Comparison of ENCODE assay signal across 7 mouse cellular contexts in the genomic region with DNA sequence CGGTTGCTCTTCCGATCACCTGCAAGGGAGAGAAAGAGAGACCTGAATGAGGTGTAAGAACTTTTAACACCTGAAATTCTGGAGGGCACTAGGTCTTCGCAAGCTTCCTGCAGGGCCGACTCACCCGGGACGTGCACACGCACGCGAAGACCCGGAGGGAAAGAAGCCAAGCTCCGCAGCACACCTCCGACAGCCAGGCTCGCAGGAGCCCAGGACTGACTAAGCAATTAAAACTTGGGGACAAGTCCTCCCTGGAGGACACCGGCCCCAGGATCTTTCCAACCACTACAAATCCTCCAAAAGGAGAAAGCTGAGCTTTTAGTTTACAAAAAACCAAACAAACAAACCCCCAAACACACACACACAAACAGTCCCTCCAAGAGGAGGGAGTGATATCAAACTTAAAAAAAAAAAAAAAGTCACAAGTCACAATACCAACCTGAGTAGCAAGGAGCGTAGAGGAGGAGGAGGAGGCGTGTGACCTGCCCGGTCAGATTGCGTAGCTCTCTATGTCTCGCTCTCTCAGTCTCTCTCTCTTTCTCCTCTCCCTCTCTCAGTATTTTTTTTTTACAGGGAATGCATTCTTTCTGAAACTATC. TPM values are rescaled to one million over a fixed set of nuclear protein-coding genes. Genes with fewer than 3 reads are reported as not detected.
DNase-seq lines count a peak whose midpoint lies in the region; ATAC-seq and TF ChIP-seq lines count a peak whose summit lies in the region.

No protein-coding gene starts in this region.

- whole genome bisulfite sequencing in forebrain, embryonic 10.5 days = under 1% methylated on average over 19 of the region's 19 CpGs
- WGBS in liver, embryonic 12.5 days (ENCODE audit: insufficient replicate concordance) = 3% methylated on average over 19 of the region's 19 CpGs
- 0% methylated on average over 19 of the region's 19 CpGs for WGBS in thymus, adult 2 months

- no peaks in the 10 kb centered on the region for H3K36me3 ChIP-seq in megakaryocyte, embryonic 14.5 days (replicated peaks; ENCODE audit: low read length)
- H3K36me3 ChIP-seq in forebrain, embryonic 10.5 days (replicated peaks) = no peaks in the 10 kb centered on the region
- H3K36me3 ChIP-seq in liver, embryonic 12.5 days = no peaks in the 10 kb centered on the region
- peaks cover 16% of the 10 kb centered on the region for H3K36me3 ChIP-seq in thymus, adult 2 months (ENCODE audit: control insufficient read depth, insufficient read depth, low read length)

- no peak for TF ChIP-seq CTCF in thymus, adult 2 months (IDR thresholded peaks at IDR 0.05; ENCODE audit: borderline replicate concordance, control insufficient read depth, extremely low read depth, insufficient read depth, low read length, poor library complexity)

- H3K27me3 ChIP-seq in megakaryocyte, embryonic 14.5 days (replicated peaks) = peaks cover 96% of the 10 kb centered on the region
- peaks cover 99% of the 10 kb centered on the region for H3K27me3 ChIP-seq in forebrain, embryonic 10.5 days (ENCODE audit: poor library complexity, severe bottlenecking)
- H3K27me3 ChIP-seq in liver, embryonic 12.5 days (replicated peaks) = peaks cover 100% of the 10 kb centered on the region
- H3K27me3 ChIP-seq in thymus, adult 2 months (ENCODE audit: control insufficient read depth, insufficient read depth, low read length) = peaks cover 21% of the 10 kb centered on the region

- no peak; the same call in 1 of the 2 replicates for TF ChIP-seq POLR2A in thymus, adult 2 months (IDR thresholded peaks at IDR 0.05; ENCODE audit: control insufficient read depth, extremely low read depth, insufficient read depth, low read length, poor library complexity)

- peaks cover 62% of the 10 kb centered on the region for H3K4me1 ChIP-seq in megakaryocyte, embryonic 14.5 days
- H3K4me1 ChIP-seq in forebrain, embryonic 10.5 days = peaks cover 79% of the 10 kb centered on the region
- peaks cover 31% of the 10 kb centered on the region; the same call in 1 of the 2 replicates for H3K4me1 ChIP-seq in liver, embryonic 12.5 days
- H3K4me1 ChIP-seq in thymus, adult 2 months (replicated peaks; ENCODE audit: control insufficient read depth, insufficient read depth, low read length) = peaks cover 42% of the 10 kb centered on the region

- peak overlapping the region; percentile 85 for H3K4me2 ChIP-seq in liver, embryonic 12.5 days

- peak overlapping the region; percentile 92 for H3K4me3 ChIP-seq in megakaryocyte, embryonic 14.5 days (replicated peaks)
- peak overlapping the region; percentile 58 for H3K4me3 ChIP-seq in forebrain, embryonic 10.5 days
- peak overlapping the region; percentile 57 for H3K4me3 ChIP-seq in liver, embryonic 12.5 days
- peak overlapping the region; percentile 99 for H3K4me3 ChIP-seq in thymus, adult 2 months (ENCODE audit: control insufficient read depth, insufficient read depth, low read length)

- H3K9ac ChIP-seq in liver, embryonic 12.5 days = no peak overlapping the region

- ATAC-seq in megakaryocyte, adult 5-6 weeks (ENCODE audit: poor library complexity, severe bottlenecking) = no peak
- no peak for ATAC-seq in liver, embryonic 12.5 days

- H3K27ac ChIP-seq in forebrain, embryonic 10.5 days = no peak overlapping the region
- no peak overlapping the region for H3K27ac ChIP-seq in liver, embryonic 12.5 days
- H3K27ac ChIP-seq in thymus, adult 2 months (ENCODE audit: control insufficient read depth, insufficient read depth, low read length) = peak overlapping the region; percentile 74

- H3K9me3 ChIP-seq in megakaryocyte, embryonic 14.5 days = peaks cover 3% of the 10 kb centered on the region; the same call in 1 of the 2 replicates
- H3K9me3 ChIP-seq in forebrain, embryonic 10.5 days = no peaks in the 10 kb centered on the region
- H3K9me3 ChIP-seq in liver, embryonic 12.5 days (replicated peaks) = no peaks in the 10 kb centered on the region

- DNase-seq in forebrain, embryonic 10.5 days (ENCODE audit: extremely low spot score, low spot score) = peak; percentile 48
- DNase-seq in thymus, adult 2 months = peak; percentile 54
- DNase-seq in spleen, postnatal 4 days (ENCODE audit: low spot score in 2 of 2) = no peak
- no peak for DNase-seq in spleen, postnatal 10 days (ENCODE audit: low spot score in 2 of 2)

RNA-seq across cellular contexts. Expression of a gene that starts 3.0 kb away (rescaled TPM):
- polyA plus RNA-seq in megakaryocyte, embryonic 14.5 days (2012; ENCODE audit: insufficient read depth, low replicate concordance) = not detected in 2 replicates
- total RNA-seq in megakaryocyte, adult 5-6 weeks (2015) = not detected in 2 replicates
- not detected in 2 replicates for total RNA-seq in megakaryocyte, adult 5-6 weeks (2017)
- polyA plus RNA-seq in forebrain, embryonic 10.5 days (2016; fragmentation: Nextera tagmentation; extraction: Ambion mirVana) = 0.42 and 0.50 TPM in 2 replicates
- not detected in 2 replicates for polyA plus RNA-seq in liver, embryonic 12.5 days (2016; fragmentation: Nextera tagmentation; extraction: Ambion mirVana)
- polyA plus RNA-seq in thymus, adult 2 months (2012; rRNA removed) = not detected in 2 replicates

RNA-seq across cellular contexts. Expression of a gene that starts 11.3 kb away (rescaled TPM):
- not detected in 2 replicates for polyA plus RNA-seq in megakaryocyte, embryonic 14.5 days (2012; ENCODE audit: insufficient read depth, low replicate concordance)
- not detected in 2 replicates for total RNA-seq in megakaryocyte, adult 5-6 weeks (2015)
- not detected in 2 replicates for total RNA-seq in megakaryocyte, adult 5-6 weeks (2017)
- 0.54 TPM in 1 of 2 replicates, not detected in the other for polyA plus RNA-seq in forebrain, embryonic 10.5 days (2016; fragmentation: Nextera tagmentation; extraction: Ambion mirVana)
- 0.37 TPM in 1 of 2 replicates, not detected in the other for polyA plus RNA-seq in liver, embryonic 12.5 days (2016; fragmentation: Nextera tagmentation; extraction: Ambion mirVana)
- polyA plus RNA-seq in thymus, adult 2 months (2012; rRNA removed) = not detected in 2 replicates

RNA-seq across cellular contexts. Expression of a gene that starts 11.8 kb away (rescaled TPM):
- polyA plus RNA-seq in megakaryocyte, embryonic 14.5 days (2012; ENCODE audit: insufficient read depth, low replicate concordance) = 0.36 TPM in 1 of 2 replicates, not detected in the other
- total RNA-seq in megakaryocyte, adult 5-6 weeks (2015) = 0.45 and 0.98 TPM in 2 replicates
- 0.49 and 1.2 TPM in 2 replicates for total RNA-seq in megakaryocyte, adult 5-6 weeks (2017)
- polyA plus RNA-seq in forebrain, embryonic 10.5 days (2016; fragmentation: Nextera tagmentation; extraction: Ambion mirVana) = 4.2 and 7.3 TPM in 2 replicates
- polyA plus RNA-seq in liver, embryonic 12.5 days (2016; fragmentation: Nextera tagmentation; extraction: Ambion mirVana) = 2.0 and 2.1 TPM in 2 replicates
- polyA plus RNA-seq in thymus, adult 2 months (2012; rRNA removed) = 87.2 and 126 TPM in 2 replicates

Comparison
In these comparisons a context has a peak if more than half of its experiments do, and no peak if none do; other contexts are left out.
1. DNase-seq: peak in forebrain, embryonic 10.5 days (single experiment) and thymus, adult 2 months (single experiment); none in spleen, postnatal 4 days (0 of 2) and spleen, postnatal 10 days (0 of 2).
2. RNA of a gene that starts 11.8 kb away (polyA plus RNA-seq): 87.2 to 126 TPM in thymus, adult 2 months; 4.2 to 7.3 TPM in forebrain, embryonic 10.5 days, 2.0 to 2.1 TPM in liver, embryonic 12.5 days and 0.36 TPM in megakaryocyte, embryonic 14.5 days; every median in the first group is over 10 times any median in the second.
3. Peak in every context shown above with its lines, with median percentiles within 50 percentile points of each other: H3K4me3 ChIP-seq.